Mouse (Mus musculus): Measurements from ENCODE around the gene Cacna1g.

Gene Cacna1g

DNA sequence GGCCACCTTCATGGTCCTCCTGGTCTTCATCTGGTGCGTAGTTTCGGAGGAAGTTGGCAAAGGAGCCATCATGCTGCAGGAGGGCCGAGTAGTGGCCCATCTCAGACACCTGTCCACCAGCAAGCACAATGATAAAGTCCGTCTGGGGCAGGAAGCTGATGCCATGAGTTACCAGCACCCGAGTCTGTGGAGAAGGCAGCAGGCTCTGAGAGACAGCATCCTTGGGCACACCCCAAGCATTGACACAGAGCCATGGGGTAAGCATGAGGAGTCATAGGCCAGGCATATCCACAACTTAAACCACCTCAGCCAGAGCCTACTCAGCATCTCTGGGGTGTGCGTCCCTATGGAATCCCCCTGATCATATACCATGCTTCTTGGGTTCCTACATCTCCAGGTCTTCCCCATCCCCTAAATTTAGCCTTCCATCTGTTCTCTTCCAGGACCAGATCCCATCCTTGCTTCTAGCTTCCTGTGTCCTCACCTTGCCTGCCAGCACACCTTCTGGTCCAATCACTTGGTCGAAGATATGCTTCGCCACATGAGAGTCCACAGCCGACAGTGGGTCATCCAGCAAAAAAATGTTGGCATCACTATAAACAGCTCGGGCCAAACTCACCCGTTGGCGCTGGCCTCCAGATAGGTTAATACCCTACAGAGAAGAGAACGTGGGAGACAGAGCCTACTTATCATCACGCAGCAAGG is 112.7 kb downstream of the Cacna1g start:
- DNase-seq (ENCODE audit: low read depth, low spot score): no peak

DNA sequence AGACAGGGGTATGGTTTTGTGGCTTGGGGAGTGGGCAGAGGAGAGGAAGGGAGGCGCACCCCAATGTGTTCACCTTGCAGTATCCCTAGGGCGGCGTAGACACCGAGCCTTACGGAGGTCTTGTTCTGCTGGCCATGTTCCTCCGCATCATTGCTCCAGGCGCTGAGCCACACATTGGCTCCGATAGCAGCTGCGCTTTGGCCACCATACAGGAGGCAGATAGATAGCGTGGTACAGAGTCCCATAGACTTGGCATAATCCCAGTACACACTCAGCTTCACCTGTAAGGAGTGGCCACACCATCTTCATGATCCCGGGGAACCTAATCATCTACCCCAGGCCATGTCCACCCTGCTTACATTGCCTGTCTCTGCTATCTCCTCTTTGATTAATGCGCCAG is 114.8 kb downstream of the Cacna1g start:
- no peak for DNase-seq (ENCODE audit: low read depth, low spot score)

All from retina, adult 2 months (tissue).